Mouse (Mus musculus): ENCODE data around the gene Lgalsl. TPM values are rescaled to one million over a fixed set of nuclear protein-coding genes. Genes with fewer than 3 reads are reported as not detected.

The Lgalsl gene
- polyA plus RNA-seq, 1 experiment from 2014 or later: 39.1 TPM

GRCm38 (mm10) chr11:20813901-20814523 is 16.8 kb downstream of the Lgalsl start:
- Histone ChIP-seq H3K9ac (ENCODE audit: low read depth, low read length) (no peak overlapping the region), H3K4me1 (ENCODE audit: control insufficient read depth, insufficient read depth, low read length) (no peaks in the 10 kb centered on the region), H3K27ac (ENCODE audit: low read depth, low read length) (no peak overlapping the region), H3K9me3 (replicated peaks; ENCODE audit: control insufficient read depth, low read length) (no peaks in the 10 kb centered on the region), H3K36me3 (ENCODE audit: control insufficient read depth, insufficient read depth, low read length) (no peaks in the 10 kb centered on the region), H3K27me3 (ENCODE audit: control insufficient read depth, insufficient read depth, low read length) (no peaks in the 10 kb centered on the region), H3K4me2 (no peak overlapping the region), H3K4me3 (ENCODE audit: low read depth, low read length) (no peak overlapping the region)
- WGBS (ENCODE audit: insufficient replicate concordance): 78% methylated on average over 6 of the region's 6 CpGs
- no peak for ATAC-seq (replicated peaks; ENCODE audit: insufficient number of reproducible peaks, low FRiP score, low TSS enrichment)

GRCm38 (mm10) chr11:20812153-20812887 is 18.5 kb downstream of the Lgalsl start:
- 63% methylated on average over 5 of the region's 5 CpGs for WGBS (ENCODE audit: insufficient replicate concordance)
- H3K9me3 ChIP-seq (replicated peaks; ENCODE audit: control insufficient read depth, low read length): no peaks in the 10 kb centered on the region
- no peak overlapping the region for H3K4me3 ChIP-seq (ENCODE audit: low read depth, low read length)
- no peaks in the 10 kb centered on the region for H3K4me1 ChIP-seq (ENCODE audit: control insufficient read depth, insufficient read depth, low read length)
- no peak overlapping the region for H3K9ac ChIP-seq (ENCODE audit: low read depth, low read length)
- no peaks in the 10 kb centered on the region for H3K27me3 ChIP-seq (ENCODE audit: control insufficient read depth, insufficient read depth, low read length)
- H3K4me2 ChIP-seq: no peak overlapping the region
- no peak for ATAC-seq (replicated peaks; ENCODE audit: insufficient number of reproducible peaks, low FRiP score, low TSS enrichment)
- H3K36me3 ChIP-seq (ENCODE audit: control insufficient read depth, insufficient read depth, low read length): no peaks in the 10 kb centered on the region
- no peak overlapping the region for H3K27ac ChIP-seq (ENCODE audit: low read depth, low read length)

GRCm38 (mm10) chr11:20806659-20807058 is 24.2 kb downstream of the Lgalsl start:
- no peak overlapping the region for H3K4me3 ChIP-seq (ENCODE audit: low read depth, low read length)
- H3K27me3 ChIP-seq (ENCODE audit: control insufficient read depth, insufficient read depth, low read length): no peaks in the 10 kb centered on the region
- H3K9ac ChIP-seq (ENCODE audit: low read depth, low read length): no peak overlapping the region
- ATAC-seq (replicated peaks; ENCODE audit: insufficient number of reproducible peaks, low FRiP score, low TSS enrichment): no peak
- no peaks in the 10 kb centered on the region for H3K4me1 ChIP-seq (ENCODE audit: control insufficient read depth, insufficient read depth, low read length)
- H3K27ac ChIP-seq (ENCODE audit: low read depth, low read length): no peak overlapping the region
- 73% methylated on average over 5 of the region's 5 CpGs for WGBS (ENCODE audit: insufficient replicate concordance)
- H3K4me2 ChIP-seq: no peak overlapping the region
- H3K36me3 ChIP-seq (ENCODE audit: control insufficient read depth, insufficient read depth, low read length): no peaks in the 10 kb centered on the region
- no peaks in the 10 kb centered on the region for H3K9me3 ChIP-seq (replicated peaks; ENCODE audit: control insufficient read depth, low read length)

- ATAC-seq (replicated peaks; ENCODE audit: insufficient number of reproducible peaks, low FRiP score, low TSS enrichment): no peak
These were observed 25.1 kb downstream of the Lgalsl start for GRCm38 (mm10) chr11:20805604-20806249.

GRCm38 (mm10) chr11:20804416-20804815 is 26.4 kb downstream of the Lgalsl start:
- 89% methylated on average over 4 of the region's 4 CpGs for WGBS (ENCODE audit: insufficient replicate concordance)
- no peak for ATAC-seq (replicated peaks; ENCODE audit: insufficient number of reproducible peaks, low FRiP score, low TSS enrichment)

More at GRCm38 (mm10) chr11:20805604-20806249, 25.1 kb downstream of the Lgalsl start:
- Histone ChIP-seq H3K4me1 (ENCODE audit: control insufficient read depth, insufficient read depth, low read length) (no peaks in the 10 kb centered on the region), H3K9ac (ENCODE audit: low read depth, low read length) (no peak overlapping the region), H3K4me2 (no peak overlapping the region), H3K9me3 (replicated peaks; ENCODE audit: control insufficient read depth, low read length) (no peaks in the 10 kb centered on the region), H3K36me3 (ENCODE audit: control insufficient read depth, insufficient read depth, low read length) (no peaks in the 10 kb centered on the region), H3K27me3 (ENCODE audit: control insufficient read depth, insufficient read depth, low read length) (no peaks in the 10 kb centered on the region), H3K27ac (ENCODE audit: low read depth, low read length) (no peak overlapping the region), H3K4me3 (ENCODE audit: low read depth, low read length) (no peak overlapping the region)
- 44% methylated on average over 4 of the region's 4 CpGs for WGBS (ENCODE audit: insufficient replicate concordance)

GRCm38 (mm10) chr11:20800277-20801092 is 30.4 kb downstream of the Lgalsl start:
- 27% methylated on average over 14 of the region's 14 CpGs for WGBS (ENCODE audit: insufficient replicate concordance)
- H3K9ac ChIP-seq (ENCODE audit: low read depth, low read length): no peak overlapping the region
- no peaks in the 10 kb centered on the region for H3K27me3 ChIP-seq (ENCODE audit: control insufficient read depth, insufficient read depth, low read length)
- 0 out of 2 replicates have a peak, but pooled peaks cover 4% of the 10 kb centered on the region for H3K9me3 ChIP-seq (replicated peaks; ENCODE audit: control insufficient read depth, low read length)
- no peak overlapping the region for H3K27ac ChIP-seq (ENCODE audit: low read depth, low read length)
- no peaks in the 10 kb centered on the region for H3K36me3 ChIP-seq (ENCODE audit: control insufficient read depth, insufficient read depth, low read length)
- H3K4me1 ChIP-seq (ENCODE audit: control insufficient read depth, insufficient read depth, low read length): no peaks in the 10 kb centered on the region
- no peak overlapping the region for H3K4me3 ChIP-seq (ENCODE audit: low read depth, low read length)
- H3K4me2 ChIP-seq: peak overlapping the region; percentile 33
- ATAC-seq (replicated peaks; ENCODE audit: insufficient number of reproducible peaks, low FRiP score, low TSS enrichment): no peak

More at GRCm38 (mm10) chr11:20804416-20804815, 26.4 kb downstream of the Lgalsl start:
- Histone ChIP-seq H3K9ac (ENCODE audit: low read depth, low read length) (no peak overlapping the region), H3K9me3 (replicated peaks; ENCODE audit: control insufficient read depth, low read length) (no peaks in the 10 kb centered on the region), H3K27me3 (ENCODE audit: control insufficient read depth, insufficient read depth, low read length) (no peaks in the 10 kb centered on the region), H3K36me3 (ENCODE audit: control insufficient read depth, insufficient read depth, low read length) (no peaks in the 10 kb centered on the region), H3K4me3 (ENCODE audit: low read depth, low read length) (no peak overlapping the region), H3K27ac (ENCODE audit: low read depth, low read length) (no peak overlapping the region), H3K4me1 (ENCODE audit: control insufficient read depth, insufficient read depth, low read length) (no peaks in the 10 kb centered on the region), H3K4me2 (no peak overlapping the region)

- no peak overlapping the region for H3K4me2 ChIP-seq
- WGBS (ENCODE audit: insufficient replicate concordance): 90% methylated on average over 6 of the region's 6 CpGs
- no peaks in the 10 kb centered on the region for H3K36me3 ChIP-seq (ENCODE audit: control insufficient read depth, insufficient read depth, low read length)
- H3K9me3 ChIP-seq (replicated peaks; ENCODE audit: control insufficient read depth, low read length): 0 out of 2 replicates have a peak, but pooled peaks cover 4% of the 10 kb centered on the region
- H3K4me1 ChIP-seq (ENCODE audit: control insufficient read depth, insufficient read depth, low read length): no peaks in the 10 kb centered on the region
- no peak overlapping the region for H3K27ac ChIP-seq (ENCODE audit: low read depth, low read length)
- no peak overlapping the region for H3K4me3 ChIP-seq (ENCODE audit: low read depth, low read length)
- ATAC-seq (replicated peaks; ENCODE audit: insufficient number of reproducible peaks, low FRiP score, low TSS enrichment): no peak
- no peak overlapping the region for H3K9ac ChIP-seq (ENCODE audit: low read depth, low read length)
- no peaks in the 10 kb centered on the region for H3K27me3 ChIP-seq (ENCODE audit: control insufficient read depth, insufficient read depth, low read length)
These were observed 33.0 kb downstream of the Lgalsl start for GRCm38 (mm10) chr11:20797841-20798240.

GRCm38 (mm10) chr11:20795466-20795865 is 35.4 kb downstream of the Lgalsl start:
- WGBS (ENCODE audit: insufficient replicate concordance): 53% methylated on average over 2 of the region's 2 CpGs
- no peak for ATAC-seq (replicated peaks; ENCODE audit: insufficient number of reproducible peaks, low FRiP score, low TSS enrichment)
- 0 out of 2 replicates have a peak, but pooled peaks cover 4% of the 10 kb centered on the region for H3K9me3 ChIP-seq (replicated peaks; ENCODE audit: control insufficient read depth, low read length)
- no peaks in the 10 kb centered on the region for H3K4me1 ChIP-seq (ENCODE audit: control insufficient read depth, insufficient read depth, low read length)
- H3K9ac ChIP-seq (ENCODE audit: low read depth, low read length): no peak overlapping the region
- H3K27ac ChIP-seq (ENCODE audit: low read depth, low read length): no peak overlapping the region
- no peaks in the 10 kb centered on the region for H3K36me3 ChIP-seq (ENCODE audit: control insufficient read depth, insufficient read depth, low read length)
- no peak overlapping the region for H3K4me2 ChIP-seq
- H3K4me3 ChIP-seq (ENCODE audit: low read depth, low read length): no peak overlapping the region
- H3K27me3 ChIP-seq (ENCODE audit: control insufficient read depth, insufficient read depth, low read length): no peaks in the 10 kb centered on the region

All from heart, embryonic 11.5 days (tissue).